Mouse (Mus musculus) adipose tissue, adult 10 weeks (tissue): Measurements from ENCODE around the gene Donson. TPM values are rescaled to one million over a fixed set of nuclear protein-coding genes. Genes with fewer than 3 reads are reported as not detected.

Source experiments
- polyA plus RNA-seq: library from polyadenylated mRNA; stranded (reverse); fragments of 350-450 nt; fragmentation: Illumina TruSeq; extraction: RNeasy Lipid Tissue Mini Kit (QIAGEN cat#74804); gene quantifications from one replicate; pipeline ENCODE4 v1.2.3, GENCODE M21; 2014; ENCODE audit warnings: low read depth, low replicate concordance

Donson gene
- 5.6 TPM for polyA plus RNA-seq

DNA sequence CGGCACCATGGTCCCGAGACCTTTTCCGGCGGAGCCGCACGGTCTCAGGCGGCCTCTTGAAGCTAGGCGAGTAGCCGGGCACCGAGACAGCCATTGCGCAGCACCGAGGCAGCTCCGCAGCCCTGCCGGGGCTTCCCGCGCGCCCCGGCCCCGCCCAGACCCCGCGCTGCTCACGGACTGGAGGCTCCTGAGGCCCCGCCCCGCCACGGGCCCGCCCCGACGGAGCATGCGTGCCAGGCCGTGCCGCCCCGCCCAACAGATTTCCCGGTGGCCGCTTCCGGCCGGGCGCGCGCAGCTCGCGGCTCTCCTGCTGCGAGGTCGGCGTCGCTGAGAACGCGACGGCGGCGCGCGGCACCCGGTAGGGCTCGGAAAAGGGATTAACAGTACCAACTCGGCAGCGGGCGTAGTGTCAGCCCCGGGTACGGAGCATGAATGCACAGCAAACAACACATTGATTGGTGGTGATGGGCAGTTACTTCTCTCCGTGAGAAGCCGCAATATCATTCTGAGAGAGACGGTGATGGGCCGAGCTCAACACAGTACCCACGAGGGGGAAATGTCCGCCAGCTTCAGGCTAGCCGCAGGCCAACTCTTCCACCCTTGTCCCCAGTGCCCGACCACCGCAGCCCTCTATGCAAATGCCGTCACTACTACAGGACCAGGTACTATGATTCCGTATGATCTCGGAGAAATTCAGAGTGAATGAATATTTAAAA lies at the start of gene Donson:
TSS of gene Donson (minus strand) at position 152 of the 716 bp plus-strand sequence.

GRCm38 (mm10) chr16:91729066-91729482 lies 40.5 kb upstream of the Donson start, which contains the start of gene Itsn1:
Itsn1 (plus strand) TSS chr16:91729281.

DNA sequence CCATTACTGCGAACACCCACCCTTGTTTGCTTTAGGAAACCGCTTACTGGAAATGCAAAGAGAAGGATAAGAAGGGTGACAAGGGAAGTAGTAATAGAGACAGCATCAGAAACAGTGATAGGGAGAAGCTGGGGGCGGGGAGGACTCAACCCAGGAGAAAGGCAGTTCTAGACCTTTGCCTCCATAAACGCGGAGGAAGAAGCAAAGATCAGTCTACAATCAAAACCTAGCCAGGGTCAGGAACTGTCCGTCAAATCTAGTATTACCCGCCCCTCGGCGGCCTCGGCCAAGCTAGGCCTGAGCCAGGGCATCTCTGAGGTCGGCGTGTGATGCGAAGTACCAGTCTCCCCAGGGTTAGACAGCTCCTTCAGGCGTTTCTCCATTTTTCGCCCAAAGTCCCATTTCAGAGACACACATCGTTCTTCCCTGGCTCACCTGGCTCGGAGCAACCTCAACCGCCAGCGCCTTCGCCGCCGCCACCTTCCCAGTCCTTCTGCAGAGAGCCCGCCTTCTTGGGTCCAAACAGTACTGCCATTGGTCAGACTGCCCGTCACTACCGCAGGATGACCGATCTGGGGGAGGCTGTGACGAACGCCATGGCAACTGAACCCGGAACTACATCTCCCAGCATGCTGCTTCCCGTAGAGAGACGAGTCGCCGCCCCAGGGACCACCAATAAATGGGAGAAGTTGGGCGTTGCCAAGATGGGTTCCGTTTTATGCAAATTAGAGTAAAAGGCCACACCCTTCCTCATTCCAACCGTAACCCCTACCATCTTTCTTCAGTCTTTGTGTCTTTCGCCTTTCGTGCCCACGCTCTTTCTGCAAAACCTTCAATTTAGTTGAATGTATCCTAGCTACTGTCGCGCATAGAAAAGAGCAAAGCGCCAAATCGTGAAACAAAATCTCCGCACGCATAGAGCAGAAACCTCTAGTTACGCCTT lies 39.8 kb upstream of the Donson start, which contains the start of gene Cryzl1:
TSS of gene Cryzl1 (minus strand) at position 853 of the 943 bp plus-strand sequence.

DNA sequence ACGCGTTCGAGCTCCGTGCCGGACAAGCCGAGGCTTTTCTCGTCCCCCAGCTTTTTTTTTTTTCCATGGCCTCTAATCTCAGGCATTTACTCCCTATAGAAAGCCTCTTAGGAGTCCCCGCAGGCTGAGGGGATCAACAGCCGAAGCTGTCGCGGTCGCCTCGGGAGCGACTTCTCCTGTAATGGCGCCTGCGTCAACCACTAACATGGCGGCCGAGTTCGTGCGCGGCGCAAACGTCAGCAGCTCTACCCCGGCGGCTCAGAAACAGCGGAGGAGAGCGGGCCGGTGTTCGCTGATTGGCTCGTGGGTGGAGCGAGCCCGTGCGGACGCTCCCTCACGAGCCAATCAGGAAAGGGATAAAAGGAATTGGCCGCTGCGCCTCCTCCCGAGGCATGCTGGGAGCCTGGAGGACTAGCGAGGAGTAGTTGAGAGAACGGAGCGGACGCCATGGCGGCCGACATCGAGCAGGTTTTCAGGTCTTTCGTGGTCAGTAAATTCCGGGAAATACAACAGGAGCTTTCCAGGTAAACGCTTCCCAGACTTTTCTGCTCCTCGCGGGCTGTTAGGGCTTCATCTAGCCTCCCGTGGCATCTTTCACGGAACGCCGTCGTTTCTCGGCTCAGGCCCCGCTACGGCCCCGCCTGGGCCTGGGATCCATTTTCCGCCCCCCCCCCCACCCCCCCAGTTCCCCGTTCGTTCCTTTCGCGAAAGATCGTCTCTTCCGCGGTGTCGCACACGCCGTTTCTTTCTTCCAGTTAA lies 40.9 kb downstream of the Donson start, which contains the start of gene Son:
TSS of gene Son (plus strand) at position 46 of the 759 bp plus-strand sequence.

DNA sequence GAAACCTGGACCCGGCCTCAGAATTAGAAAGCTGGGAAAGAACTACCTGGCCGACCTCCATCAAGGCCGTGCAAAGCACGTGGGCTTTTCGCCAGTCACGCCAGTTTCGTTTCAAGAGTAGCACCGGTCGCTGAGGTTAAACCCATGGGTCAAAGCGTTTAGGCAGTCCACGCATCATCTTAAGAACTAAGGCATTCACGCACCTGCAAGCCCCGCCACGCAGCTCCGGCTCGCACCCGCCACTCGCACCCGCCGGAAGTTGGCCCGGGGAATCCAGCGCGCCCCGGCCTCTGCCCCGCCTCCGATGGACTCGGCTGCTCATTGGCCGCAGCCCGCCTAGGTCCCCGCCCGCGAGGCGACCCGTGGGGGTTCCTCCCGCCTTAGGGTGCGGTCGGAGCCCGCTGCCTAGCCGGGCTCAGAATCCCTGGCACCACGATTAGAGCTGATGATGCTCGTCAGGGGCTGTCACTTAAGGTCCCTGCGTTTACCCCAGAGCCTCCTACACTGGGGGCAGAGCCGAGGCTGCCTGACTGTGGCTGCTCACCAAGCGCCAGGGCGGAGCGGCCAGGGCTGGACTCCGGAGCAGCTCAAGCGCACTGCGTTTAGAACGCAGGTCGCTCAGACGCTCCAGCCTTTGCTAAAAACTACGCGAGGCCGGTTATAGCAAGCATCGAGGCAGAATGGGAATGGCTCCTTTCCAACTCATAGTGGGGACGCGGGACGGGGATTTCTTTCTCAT lies 41.7 kb downstream of the Donson start, which contains the start of gene Gart:
TSS of gene Gart (minus strand) at position 272 of the 739 bp plus-strand sequence.

Other genes starting within 250 kb of the Donson start
- 29.5 TPM for gene Ifnar1, start 203.5 kb downstream of the Donson start, polyA plus RNA-seq
- 67.0 TPM for gene Ifngr2, start 141.7 kb downstream of the Donson start, polyA plus RNA-seq
- 69.7 TPM for gene Tmem50b, start 91.0 kb downstream of the Donson start, polyA plus RNA-seq
- gene Dnajc28, start 69.7 kb downstream of the Donson start, polyA plus RNA-seq, result 4.9 TPM
- 38.5 TPM for gene Gart, start 41.8 kb downstream of the Donson start, polyA plus RNA-seq
- 171 TPM for gene Son, start 41.3 kb downstream of the Donson start, polyA plus RNA-seq
- gene Cryzl1, start 40.2 kb upstream of the Donson start, polyA plus RNA-seq, result 38.2 TPM
- 29.3 TPM for gene Itsn1, start 40.5 kb upstream of the Donson start, polyA plus RNA-seq